Mouse (Mus musculus) lung, postnatal 25 days (tissue): ENCODE results near the gene Scarb2.
A peak's percentile ranks its signal among the peaks of the same experiment; 100 is the strongest.

ENCODE experiments used
- DNase-seq: peaks from one replicate; pipeline ENCODE4 v3.0.0; 2022; ENCODE audit warnings: low spot score

Scarb2 gene

DNA sequence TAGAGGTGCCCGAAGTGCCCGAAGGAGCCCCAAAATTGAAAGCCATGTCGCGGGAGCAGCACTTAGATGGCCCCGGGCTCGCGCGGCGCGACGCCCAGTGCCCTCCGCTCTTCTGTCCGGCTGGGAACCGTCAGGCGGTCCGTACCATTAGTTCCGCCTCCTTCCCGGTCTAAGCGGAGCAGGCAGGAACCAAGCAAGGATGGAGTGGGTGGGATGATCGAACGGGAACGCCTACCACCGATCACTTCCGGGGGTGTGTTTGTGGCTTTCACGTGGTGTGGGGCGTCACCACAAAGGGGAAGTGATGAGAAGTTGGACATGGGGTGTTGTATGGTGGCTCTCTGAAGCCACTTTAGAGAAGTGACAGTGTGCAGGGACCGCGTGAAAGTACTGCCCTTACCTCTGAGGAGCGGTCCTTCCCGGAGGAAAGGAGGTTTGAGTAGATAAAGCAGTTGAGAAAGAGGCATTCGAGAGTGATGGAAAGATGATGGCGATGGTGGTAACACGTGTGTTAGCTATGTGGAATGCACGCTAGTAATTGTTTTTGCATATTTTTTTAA, 71.5 kb downstream of the Scarb2 start, which contains the start of gene Nup54:
Nup54 (minus strand) TSS at position 195 of the 560 bp plus-strand sequence.
- peak; percentile 97 for DNase-seq

- no peak for DNase-seq
These were observed 72.1 kb downstream of the Scarb2 start for GRCm38 (mm10) chr5:92434571-92434985.

DNA sequence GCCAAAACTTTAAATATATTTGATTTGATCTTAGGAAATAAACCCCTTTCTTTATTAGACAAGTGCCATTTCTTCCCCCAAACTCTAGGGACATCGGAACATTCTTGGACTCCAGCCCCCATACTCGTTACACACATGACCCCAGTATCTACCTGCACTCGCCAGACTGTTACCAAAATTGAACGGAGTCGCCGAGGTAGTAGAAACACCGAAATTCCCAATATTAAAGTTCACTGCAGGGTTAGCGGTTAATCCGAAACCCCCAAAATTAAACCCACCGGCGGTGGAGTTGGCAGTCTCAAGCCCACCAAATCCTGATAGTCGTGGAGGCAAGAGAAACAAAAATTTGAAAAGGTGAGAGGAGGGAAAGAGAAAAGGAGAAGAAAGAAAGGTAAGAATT, 72.6 kb downstream of the Scarb2 start:
- DNase-seq = no peak

DNA sequence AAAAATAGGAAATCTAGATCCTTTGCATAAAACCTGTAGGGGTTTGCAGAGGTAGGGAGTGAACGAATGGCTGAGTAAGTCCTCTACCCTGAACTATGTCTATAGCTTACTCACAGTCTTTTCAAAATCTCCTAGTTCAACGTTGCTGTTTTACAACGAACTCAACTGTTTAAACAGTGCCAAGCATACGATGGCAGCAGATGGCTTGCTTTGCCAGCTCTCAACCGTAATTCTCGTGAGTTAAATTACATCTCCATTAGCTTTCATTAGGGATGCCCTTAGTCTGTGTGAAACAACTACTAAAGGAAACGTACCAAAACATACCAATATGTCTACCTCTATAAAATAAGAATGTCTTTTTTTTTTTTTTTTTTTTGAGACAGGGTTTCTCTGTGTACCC, 75.0 kb downstream of the Scarb2 start:
- no peak for DNase-seq

DNA sequence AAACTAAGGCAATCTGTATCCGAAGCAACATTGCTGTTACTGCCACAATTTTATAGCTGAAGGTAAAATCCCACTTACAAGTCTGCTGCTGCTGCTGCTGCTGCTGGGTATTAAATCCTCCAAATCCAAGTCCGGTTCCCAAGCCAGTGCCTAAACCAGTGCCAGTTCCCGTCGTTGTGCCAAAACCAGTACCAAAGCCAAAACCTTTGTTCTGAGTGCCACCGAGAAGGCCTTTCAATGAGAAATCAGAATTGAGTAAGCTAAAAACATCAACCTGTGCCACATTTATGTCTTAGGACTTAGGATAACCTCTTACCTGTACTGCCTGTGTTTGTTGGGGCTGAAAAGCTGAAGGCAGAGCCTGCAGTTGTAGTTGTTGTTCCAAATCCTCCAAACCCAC, 75.9 kb downstream of the Scarb2 start:
- DNase-seq = no peak

- DNase-seq = no peak
These were observed 82.5 kb downstream of the Scarb2 start for GRCm38 (mm10) chr5:92424126-92424525.

DNA sequence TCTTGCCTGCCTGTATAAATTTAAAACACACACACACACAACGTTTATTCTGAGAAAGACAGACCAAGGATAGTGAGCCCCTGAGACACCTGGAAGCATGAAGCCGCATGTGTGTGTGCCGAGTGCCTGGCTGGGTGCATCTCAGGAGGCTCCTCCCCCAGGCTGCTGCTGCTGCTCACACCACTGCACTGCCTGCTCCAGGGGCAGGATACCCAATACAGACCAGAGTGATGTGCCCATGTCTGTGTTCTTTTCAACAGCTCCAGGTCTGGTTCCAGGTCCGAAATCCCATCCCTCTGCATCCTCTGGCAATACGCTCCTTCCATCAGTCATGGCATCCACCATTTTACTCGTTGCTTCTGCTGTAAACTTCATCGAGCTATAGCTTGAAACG, 92.7 kb downstream of the Scarb2 start:
- no peak for DNase-seq

DNA sequence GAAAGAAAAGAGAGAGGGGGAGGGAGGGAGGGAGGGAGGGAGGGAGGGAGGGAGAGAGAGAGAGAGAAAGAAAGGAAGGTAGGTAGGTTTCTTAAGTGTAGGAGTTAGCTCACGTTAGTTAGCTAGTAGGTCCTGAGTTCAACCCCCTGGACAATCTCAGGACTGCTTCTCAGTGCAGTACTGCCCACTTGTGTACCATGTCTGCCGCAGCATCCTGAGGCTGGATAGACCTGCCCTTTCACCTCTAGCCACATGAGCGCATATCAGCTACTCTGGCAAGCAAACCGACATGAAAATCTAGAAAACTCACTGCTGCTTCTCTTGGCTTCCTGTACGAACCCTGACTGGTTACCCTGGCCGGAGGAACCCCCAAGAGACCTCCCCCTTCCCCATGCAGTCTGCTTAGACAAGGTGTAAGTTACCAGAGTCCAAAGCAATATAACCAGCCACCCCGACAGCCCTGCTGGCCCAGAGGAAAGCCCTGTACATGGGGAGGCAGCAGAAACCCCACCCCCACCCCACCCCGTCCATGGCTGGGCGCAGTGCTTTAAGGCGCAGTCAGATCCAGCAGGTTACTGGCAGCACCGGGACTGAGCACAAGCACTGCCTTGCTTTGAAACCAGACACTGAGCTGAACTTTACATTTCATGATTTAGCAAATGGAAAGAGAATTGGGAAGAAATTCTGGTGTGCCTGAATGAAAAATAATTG, 93.2 kb downstream of the Scarb2 start:
- DNase-seq = no peak

GRCm38 (mm10) chr5:92411461-92412140, 95.0 kb downstream of the Scarb2 start:
- no peak for DNase-seq

- no peak for DNase-seq
These were observed 96.1 kb downstream of the Scarb2 start for GRCm38 (mm10) chr5:92410486-92410885.

DNA sequence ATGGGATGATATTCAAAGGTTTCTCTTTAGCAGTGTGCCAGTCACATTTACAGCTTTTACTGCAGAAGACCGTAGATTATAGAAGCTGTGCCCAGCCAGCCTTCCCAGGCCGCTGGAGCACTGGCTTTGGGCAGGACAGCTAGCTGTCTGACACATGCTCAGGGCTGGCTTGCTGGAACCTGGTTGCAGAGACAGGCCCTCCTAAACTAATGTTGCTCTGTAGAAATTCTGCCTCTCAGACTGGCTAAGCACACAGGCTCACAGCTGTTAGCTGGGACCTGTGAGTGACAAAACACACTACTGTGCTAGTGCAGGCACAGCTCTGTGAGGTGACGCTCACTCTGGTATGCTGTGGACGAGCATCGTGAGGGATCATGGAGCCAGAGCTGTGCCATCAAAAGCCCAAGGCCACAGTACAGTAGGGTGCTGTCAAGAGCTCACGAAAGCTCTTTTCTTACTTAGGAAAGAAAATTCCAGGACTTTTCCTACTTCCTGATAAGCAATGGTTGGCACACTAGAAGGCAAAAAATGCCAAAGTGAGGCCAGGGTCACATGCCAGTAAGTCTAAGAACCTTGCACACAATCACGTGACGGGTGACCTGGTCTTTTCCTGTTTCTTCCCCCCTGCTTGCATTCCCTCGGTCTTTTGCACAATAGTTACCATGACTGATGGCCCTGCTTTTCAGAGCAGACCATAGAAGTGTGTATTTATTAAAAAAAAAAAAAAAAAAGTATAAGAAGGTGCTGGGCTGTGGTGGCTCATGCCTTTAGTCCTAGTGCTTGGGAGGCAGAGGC, 97.1 kb downstream of the Scarb2 start:
- DNase-seq = peak; percentile 28

DNA sequence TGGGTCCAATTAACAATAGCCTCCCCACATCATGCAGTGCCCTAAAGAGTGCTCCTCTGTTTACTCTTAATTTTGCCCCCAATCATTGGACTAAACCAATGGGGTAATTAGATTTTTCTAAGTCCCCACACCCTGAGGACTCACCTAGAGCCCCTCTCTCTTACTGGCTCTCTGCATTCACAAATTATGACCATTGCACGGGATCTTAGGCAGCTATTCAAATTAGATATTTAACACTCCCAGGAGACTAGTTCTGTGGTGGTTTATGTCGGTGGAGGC, 102.3 kb downstream of the Scarb2 start:
- no peak for DNase-seq

- no peak for DNase-seq
These were observed 102.9 kb downstream of the Scarb2 start for GRCm38 (mm10) chr5:92403562-92404399.

DNA sequence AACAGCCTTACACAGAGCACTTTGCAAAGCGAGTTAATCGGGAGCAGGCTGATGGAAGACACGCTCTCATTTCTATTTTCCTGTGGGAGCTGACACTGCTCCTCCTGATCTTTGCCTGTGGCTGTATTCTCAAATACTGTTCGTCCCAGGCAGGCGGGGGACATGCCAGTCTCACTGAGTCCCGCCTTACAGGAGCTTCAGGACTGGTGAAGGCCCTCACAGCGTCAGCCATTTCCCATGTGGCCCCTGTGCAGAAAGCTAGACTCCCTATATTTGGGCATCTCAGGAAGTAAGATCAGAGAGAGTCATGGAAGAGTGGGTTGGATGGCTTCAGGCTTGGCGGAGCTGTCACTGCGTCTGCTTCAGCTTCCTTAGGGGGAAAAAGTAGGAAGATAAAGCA, 103.8 kb downstream of the Scarb2 start:
- no peak for DNase-seq

- peak; percentile 80 for DNase-seq
These were observed 108.5 kb downstream of the Scarb2 start for GRCm38 (mm10) chr5:92398153-92398552.

DNA sequence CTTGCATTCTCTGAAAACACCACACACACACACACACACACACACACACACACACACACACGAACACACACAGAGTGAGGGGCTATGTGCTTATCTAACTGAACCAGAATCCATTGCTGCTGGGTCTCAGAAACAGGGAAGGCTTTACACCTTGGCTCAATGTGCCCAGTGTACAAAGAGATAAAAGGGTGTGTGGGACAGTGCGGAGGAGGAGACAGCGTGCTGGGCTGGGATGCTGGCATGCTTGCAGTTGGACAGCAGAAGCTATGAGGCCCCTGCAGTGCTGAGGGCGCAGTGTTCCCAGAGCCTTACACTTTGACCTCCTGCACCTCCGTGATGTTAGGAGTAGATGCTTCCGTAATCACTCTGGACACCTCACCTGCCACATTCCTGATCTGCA, 110.2 kb downstream of the Scarb2 start:
- no peak for DNase-seq

DNA sequence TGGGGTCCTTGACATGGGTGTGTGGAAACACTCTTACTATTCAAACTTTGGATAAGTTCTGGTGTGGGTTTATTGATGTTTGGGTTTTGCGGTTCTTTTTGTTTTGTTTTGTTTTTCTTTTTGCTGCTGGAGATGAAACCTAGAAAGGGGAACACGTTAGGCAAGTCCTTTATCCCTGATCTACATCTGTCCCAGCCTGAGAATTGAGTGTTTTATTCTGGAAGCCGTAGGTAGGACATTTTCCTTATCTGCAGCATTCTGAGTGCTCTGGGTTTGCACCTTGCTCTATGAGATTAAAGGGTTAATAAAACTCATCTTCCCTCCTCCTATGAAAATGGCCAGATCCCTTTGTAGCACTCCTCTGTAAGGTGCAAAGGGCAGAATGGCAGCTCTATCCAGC, 110.9 kb downstream of the Scarb2 start:
- DNase-seq = no peak

- no peak for DNase-seq
These were observed 112.8 kb downstream of the Scarb2 start for GRCm38 (mm10) chr5:92393863-92394262.

GRCm38 (mm10) chr5:92392542-92392941, 114.1 kb downstream of the Scarb2 start:
- no peak for DNase-seq
